Mouse (Mus musculus): ENCODE data around the gene Nadsyn1. TPM values are rescaled to one million over a fixed set of nuclear protein-coding genes. Genes with fewer than 3 reads are reported as not detected.

The Nadsyn1 gene
- total RNA-seq (2017), result 8.3 and 13.6 TPM in 2 replicates

DNA sequence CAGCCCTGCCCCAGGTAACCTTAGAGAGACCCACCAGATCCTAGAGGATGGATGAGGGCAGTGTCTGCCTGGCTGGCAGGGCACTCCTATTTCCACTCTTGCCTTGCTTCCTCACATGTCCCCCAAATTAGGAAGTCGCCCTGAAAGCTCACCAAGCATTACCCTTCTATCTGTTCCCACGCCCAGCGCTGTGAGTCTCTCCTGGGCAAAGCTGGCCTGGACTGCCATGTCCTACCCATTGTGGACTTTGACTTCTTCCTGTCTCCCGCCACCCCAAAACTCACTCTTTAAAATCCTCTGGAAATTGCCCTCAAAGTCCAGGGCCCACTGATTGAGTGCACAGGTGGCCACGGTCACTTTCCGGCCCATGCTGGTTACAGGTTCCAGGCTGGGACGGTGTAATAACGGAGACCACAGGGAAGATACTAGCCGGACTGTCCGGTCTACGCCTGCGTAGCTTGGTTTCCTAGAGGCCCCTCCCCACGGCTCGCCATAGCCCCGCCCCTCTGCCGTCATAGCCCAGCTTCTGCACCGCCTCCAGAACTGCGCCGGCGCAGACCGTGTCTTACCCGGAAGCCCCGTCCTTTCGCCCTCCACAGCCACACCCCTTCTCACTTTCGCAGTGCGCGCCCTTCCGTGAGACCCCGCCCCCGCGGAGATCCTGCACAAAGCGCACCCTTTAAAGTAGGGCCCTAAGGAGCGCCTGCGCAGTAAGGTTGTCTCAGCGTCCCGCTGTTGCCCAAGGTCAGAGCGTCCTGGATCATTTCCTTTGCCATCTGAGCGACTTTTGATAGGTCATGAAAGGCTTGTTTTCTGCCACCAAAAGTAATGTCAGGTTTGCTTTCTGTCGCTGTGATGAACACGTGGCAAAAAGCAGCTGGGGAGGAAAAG lies at the start of gene Nadsyn1, which contains the start of gene Dhcr7:
TSS of gene Nadsyn1 (minus strand) at position 475 of the 891 bp plus-strand sequence.
TSS of gene Dhcr7 (plus strand) at position 771 of the 891 bp plus-strand sequence.
- ATAC-seq (replicated peaks; ENCODE audit: low read depth, poor library complexity, severe bottlenecking), result peak; percentile 99

DNA sequence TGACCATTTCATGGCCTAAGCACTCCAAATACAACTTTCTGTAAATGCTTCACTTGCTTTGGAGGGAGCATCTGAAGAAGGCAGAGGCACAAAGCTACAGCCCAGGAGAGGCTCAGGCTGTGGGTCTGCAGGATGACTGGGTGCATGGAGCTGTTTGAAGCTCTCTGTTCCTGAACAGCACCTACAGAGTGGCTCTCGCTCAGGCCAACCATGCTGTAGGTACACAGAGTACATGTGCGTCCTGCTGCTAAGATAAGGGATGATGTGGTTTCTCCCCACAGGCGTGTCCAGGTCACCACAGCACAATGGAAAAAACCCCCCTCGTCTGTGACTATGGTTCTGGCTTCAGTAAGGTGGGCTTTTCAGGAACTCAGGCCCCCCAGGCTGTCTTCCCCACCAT lies 46.2 kb upstream of the Nadsyn1 start:
- ATAC-seq (replicated peaks; ENCODE audit: low read depth, poor library complexity, severe bottlenecking), result peak; percentile 52; the same call in 1 of the 2 replicates

DNA sequence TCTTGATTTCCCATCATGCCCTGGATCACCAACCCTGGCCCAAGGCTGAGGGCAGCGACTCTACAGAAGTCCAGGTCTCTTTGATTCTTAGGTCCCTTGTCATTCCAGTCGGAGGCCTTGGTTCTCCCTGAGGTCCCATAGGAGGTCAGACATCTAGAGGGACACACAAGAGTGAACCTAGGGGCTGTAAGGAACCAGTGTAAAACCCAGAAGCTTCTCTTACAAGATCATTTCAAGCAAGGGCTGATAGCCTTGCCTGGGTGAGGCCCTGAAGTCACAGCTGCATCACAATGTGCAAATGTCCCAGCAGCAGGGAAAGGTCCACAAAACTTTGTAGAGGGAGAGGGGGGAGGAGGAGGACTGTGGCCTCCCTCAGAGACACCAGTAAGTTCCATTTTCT lies 43.9 kb upstream of the Nadsyn1 start, which contains the start of gene Gm498:
TSS of gene Gm498 (plus strand) at position 301 of the 400 bp plus-strand sequence.
- no peak for ATAC-seq (replicated peaks; ENCODE audit: low read depth, poor library complexity, severe bottlenecking)

DNA sequence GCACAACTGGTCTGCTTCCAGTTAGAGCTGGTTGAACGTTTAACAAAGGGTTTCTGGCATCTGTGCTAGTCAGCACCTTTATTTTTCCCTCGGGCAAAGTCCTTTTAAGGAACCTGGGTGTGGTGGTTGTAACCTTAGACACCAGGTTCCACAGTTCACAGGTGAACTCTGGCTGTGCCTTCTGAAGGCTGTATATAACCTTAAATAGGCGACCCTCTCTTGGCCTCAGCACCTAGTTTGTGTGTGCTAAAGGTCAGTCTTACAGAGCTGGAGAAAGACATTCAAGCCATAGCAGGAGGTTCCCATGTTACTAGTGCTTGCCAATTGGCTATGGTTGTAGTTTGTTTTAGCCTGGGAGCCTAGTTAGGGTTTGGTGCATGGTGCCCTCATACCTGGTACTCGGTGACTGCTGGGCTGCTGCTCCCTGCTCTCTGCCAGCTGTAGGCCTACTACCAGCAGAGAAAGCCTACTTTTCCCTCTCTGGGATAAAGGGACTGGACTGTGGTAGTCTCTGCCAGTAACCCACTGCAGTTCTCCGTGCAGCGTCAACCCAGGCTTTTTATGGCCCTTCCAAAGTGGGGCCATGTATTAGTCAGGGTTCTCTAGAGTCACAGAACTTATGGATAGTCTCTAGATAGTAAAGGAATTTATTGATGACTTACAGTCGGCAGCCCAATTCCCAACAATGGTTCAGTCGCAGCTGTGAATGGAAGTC lies 26.3 kb upstream of the Nadsyn1 start:
- no peak for ATAC-seq (replicated peaks; ENCODE audit: low read depth, poor library complexity, severe bottlenecking)

DNA sequence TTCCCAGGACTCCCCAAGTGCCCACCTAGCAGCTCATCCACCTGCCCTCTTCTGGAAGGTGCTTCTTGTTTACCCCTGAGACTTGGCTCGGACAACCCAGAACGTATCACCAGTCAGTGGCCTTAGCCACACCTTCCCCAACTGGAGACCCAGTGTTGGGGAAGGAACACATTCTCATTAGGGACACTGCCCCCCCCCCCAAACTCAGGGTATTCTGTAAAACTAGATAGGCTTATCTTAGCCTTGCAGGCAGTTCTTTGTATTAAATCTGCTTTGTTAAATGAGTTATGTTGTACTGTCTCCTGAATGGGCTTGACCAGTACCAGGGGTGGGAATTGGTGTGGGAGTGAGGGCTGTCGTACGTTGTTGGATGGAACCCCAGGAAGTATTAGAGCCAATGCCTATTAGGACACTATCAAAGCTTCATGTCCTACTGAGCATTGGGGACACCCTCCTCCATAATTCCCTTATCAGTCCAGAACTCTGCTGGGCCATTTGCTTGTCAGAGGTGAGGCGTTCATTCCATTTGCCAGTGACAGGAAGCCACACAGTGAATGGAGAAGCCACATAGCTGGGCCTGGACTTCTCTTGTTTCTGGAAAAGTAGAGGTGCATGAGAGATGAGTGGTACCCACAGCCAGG lies 25.6 kb upstream of the Nadsyn1 start:
- peak; percentile 52 for ATAC-seq (replicated peaks; ENCODE audit: low read depth, poor library complexity, severe bottlenecking)

DNA sequence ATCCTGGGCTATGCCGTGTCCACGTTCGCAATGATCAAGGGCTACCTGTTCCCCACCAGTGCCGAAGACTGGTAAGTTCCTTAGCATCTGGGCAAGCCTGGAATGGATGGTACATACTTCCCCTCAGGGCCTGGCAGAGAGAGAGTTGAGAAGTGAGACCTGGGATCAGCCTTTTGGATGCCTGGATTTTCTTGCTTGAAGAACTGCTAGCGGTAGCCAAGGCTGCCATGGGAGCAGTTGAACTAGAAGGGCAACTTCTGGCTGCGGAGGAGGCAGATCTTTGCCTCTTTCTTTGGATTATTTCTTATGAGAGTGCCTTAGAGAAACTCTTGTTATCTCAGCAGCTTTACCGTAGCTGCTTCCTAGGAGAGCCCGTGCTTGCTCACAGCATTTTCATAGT lies 18.7 kb upstream of the Nadsyn1 start:
- ATAC-seq (replicated peaks; ENCODE audit: low read depth, poor library complexity, severe bottlenecking), result no peak

DNA sequence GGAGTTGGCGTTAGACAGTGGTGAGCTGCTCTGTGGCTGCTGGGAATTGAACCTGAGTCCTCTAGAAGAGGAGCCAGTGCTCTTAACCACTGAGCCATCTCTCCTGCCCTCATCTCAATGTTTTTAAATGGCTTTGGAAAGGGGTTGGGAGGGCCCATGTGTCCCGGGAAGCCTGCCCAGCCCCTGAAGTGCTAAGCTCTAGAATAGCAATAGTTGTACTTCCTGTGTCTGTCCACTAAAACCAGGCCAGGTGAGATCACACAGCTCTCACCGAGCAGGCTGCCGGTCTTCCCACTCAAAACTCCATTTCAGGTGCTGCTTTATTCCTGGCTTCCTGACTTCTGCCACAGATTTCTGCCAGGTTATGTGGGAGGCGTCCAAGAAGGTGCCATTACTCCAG lies 17.5 kb upstream of the Nadsyn1 start:
- ATAC-seq (replicated peaks; ENCODE audit: low read depth, poor library complexity, severe bottlenecking), result no peak

DNA sequence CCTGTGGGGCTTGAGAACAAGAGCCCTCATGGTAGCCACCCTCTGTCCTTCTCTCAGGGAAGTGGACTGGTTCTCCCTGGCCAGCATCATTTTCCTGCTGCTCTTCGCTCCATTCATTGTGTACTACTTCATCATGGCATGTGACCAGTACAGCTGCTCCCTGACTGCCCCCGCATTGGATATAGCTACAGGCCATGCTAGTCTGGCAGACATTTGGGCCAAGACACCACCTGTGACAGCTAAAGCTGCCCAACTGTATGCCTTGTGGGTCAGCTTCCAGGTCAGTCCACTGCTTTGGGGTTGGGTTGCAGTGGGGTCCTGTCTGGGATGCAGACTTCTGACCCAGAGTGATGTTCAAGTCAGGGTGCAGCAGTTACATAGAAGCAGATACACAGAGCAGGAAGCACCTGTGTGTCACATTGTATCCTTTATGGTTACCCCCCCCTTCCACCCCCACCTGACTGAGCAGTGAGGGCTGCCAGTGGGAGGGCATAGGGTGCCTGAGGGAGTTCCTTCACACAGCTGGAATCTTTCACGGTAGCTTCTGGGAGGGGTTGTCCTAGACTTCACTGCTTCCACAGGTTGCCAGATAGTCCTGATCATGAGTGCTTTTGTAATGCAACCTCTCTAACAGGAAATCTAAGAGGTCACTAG lies 15.2 kb upstream of the Nadsyn1 start:
- ATAC-seq (replicated peaks; ENCODE audit: low read depth, poor library complexity, severe bottlenecking), result no peak

DNA sequence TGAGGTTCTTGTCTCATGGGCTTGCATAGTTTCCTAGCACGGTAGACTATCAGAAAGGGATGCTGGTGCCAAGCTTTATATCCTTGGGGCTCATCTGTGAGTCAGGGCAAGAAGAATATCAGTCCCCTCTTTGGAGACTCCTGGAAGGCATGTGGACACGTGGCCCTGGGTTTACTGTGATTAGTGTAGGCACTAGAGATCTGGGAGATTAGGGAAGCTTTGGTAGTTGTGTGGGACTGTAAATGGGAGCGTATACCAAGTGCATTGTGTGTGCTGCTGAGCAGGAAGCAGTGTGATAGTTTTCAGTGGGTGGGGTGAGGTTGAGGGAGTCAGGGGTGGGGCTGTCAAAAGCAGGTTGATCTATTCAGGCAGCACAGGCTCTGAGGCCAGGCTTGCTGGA lies 12.3 kb upstream of the Nadsyn1 start:
- no peak for ATAC-seq (replicated peaks; ENCODE audit: low read depth, poor library complexity, severe bottlenecking)

DNA sequence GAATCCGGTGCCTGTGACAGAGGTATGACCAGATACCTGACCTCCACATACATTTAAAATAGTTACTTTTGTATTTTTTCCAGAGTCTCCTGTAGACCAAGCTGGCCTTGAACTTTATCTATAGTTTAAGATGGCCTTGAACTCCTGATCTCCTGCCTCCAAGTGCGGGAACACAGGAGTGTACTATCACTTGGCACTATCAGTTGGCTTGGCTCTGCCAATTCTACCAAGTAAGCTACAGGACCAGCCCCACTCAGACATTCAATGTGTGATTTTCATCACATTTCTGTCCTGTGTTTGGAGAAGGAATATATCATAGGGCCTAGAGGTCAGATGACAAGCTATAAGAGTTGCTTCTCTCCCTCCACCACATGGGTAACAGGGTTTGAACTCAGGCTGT lies 11.7 kb upstream of the Nadsyn1 start:
- no peak for ATAC-seq (replicated peaks; ENCODE audit: low read depth, poor library complexity, severe bottlenecking)

DNA sequence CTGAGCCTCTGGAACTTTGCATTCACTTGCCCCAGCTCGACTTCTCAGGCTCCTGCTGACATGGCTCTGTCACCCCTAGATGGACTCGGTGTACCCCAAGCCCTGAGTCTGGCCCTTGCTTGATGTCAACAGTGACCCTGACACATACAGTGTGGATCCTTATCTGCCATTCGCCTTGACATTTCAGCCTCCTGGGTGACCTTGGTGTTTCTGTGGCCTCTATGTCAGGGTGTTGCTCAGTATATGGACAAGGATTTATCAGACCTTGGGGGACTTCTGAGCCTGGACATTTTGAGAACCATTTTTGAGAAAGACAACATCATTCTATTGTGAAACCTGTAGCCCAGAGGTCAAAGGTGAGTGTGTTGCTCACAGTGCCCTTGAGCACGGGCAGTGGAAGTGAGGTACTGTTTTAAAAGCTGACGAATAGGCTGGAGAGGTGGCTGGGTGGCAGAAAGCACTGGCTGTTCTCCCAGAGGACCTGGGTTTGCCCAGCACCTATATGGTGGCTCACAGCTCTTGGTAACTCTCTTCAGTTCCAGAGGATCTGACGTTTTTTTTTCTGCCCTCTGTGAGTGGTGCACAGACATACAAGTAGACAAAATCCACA lies 11.0 kb upstream of the Nadsyn1 start:
- no peak for ATAC-seq (replicated peaks; ENCODE audit: low read depth, poor library complexity, severe bottlenecking)

DNA sequence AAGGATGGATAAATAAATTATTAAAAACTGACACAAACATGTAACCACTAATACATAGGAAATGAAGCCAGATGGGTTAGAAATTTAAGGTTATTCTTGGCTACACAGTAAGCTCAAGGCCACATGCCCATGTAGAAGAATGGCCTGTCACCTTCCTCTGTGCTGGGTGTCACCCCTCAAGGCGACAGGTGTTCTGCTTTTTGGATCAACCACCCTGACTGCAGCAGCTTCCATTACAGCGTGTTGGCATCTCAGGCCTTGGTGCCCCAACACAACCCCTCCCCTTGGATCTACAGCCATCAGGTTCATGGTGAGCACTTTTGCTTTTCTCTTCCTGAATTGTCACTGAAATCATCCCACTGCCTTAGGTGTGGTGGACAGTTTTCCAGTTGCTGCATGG lies 10.0 kb upstream of the Nadsyn1 start:
- ATAC-seq (replicated peaks; ENCODE audit: low read depth, poor library complexity, severe bottlenecking), result no peak

DNA sequence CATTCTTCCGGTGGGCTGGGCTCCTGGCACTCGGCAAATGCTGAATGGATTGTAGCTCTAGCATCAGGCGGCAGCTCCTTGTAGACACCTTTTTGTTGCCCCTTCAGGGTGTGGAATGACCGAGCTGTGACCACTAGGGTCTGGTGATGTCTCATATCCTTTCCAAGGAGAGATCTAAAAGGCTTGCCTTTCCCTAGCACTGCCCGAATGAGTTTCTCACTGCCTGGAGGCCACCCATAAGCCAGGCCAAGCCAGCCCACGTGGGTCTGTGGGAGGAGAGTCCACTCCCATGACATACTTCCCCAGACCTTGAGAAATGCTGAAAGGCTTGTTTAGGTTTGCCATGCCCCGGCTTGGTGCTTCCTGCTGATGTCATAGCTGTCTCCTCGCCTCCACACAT lies 9.5 kb upstream of the Nadsyn1 start:
- no peak for ATAC-seq (replicated peaks; ENCODE audit: low read depth, poor library complexity, severe bottlenecking)

DNA sequence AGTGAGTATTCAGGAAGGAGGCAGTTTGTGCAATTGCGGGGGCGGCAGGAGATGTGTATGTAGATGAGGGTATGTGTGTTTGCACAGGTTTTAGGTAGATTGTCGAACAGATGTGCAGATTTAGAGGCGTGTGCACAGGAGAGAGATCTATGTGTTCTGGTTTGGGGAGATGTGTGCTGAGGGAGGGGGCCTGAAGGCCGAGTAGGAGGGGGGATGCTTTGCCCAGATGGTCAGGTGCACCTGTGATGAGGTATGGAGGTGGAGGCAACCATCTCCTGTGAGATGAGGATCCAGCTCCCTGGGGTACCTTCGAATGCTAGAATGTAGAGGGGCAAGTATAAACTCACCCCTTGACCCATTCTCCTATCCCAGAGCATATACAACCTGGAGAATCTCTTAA lies 7.8 kb upstream of the Nadsyn1 start:
- ATAC-seq (replicated peaks; ENCODE audit: low read depth, poor library complexity, severe bottlenecking), result no peak

DNA sequence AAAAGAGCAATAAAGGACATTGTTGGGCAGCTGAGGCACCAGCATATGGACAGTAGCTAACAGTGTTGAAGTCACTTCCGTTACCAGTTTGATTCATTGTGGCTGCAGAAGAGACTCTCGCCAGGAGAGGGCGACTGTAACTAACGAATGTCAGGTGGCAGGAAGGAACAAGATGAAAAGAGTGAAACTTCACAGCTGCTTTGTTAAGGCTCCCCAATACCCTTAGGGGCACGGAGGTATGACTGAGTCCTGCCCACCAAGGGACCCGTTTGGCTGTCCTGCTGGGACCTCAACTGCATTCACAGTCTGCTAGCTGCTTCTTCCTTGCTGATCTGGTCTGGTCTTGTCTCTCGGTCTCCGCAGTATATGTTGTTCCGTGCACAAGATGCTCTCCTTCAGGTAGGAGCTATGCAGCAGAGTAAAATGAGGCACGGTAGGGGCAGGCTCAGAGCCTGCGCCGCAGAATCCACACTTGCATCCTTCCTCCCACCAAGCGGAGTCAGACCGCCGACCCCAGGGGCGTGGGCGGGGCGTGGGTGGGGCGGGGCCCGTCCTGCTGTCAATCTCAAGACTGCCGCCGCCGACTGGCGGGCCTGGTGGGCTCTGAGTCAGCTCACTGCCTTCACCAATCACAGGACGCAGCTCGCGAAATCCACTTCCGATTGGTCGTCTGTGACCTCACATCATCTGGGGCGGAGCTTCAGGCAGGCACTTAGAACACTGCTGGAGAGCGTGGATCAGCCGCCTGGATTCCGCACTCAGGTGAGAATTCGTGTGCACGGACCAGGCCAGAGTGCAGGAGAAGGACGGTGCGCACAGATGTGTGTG lies 7.1 kb upstream of the Nadsyn1 start:
- peak; percentile 96 for ATAC-seq (replicated peaks; ENCODE audit: low read depth, poor library complexity, severe bottlenecking)

DNA sequence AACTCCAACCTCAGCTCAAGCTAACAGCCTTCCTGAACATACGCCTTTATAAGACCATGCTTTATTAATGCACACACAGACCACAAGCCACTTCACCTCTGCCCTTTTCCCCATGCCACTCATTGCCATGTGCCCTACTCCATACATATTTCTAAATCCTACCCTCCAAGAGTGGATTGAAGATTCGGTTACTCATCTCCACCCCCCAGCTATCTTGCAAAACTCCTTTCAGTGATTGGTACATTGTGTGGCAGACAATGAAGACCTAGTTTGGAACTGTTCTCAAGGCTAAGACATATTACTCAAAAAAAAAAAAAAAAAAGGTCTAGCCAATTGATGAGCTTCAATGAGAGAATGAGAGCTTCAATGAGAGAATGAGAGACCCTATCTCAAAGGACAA lies 4.3 kb upstream of the Nadsyn1 start:
- ATAC-seq (replicated peaks; ENCODE audit: low read depth, poor library complexity, severe bottlenecking), result no peak

DNA sequence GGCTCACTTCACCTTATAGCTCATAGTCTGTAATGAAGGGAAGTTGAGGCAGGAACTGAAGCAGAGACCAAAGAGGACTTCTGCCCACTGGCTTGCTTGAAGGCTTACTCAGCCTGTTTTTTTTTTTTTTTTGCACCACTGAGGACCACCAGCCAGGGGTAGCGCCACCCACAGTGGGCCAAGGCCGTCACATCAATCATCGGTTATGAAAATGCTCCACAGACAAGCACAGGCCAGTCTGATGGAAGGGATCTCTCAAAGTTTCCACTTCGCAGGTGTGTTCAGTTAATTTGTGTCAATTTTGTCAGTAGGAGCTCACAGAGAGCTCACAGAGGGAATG lies 587 bp upstream of the Nadsyn1 start:
- ATAC-seq (replicated peaks; ENCODE audit: low read depth, poor library complexity, severe bottlenecking), result no peak; the same call in 1 of the 2 replicates

DNA sequence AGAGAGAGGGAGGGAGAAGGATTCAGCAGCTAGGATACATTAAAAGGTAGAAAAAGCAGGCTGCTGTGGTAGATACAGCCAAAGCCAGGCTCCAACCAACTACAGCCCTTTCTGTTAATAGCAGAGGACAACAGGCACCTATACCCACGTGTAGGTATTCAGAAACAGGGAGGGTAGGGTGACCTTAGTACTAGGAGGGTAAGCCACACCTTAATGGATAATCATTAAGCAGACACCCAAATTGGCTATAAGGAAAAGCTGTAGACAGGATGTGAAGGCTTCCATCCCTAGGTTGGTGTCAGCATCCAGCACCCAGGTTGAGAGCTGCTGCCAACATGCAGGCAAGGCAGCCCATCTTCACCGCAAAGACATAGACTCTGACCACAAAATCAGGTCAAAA lies 1.4 kb downstream of the Nadsyn1 start:
- ATAC-seq (replicated peaks; ENCODE audit: low read depth, poor library complexity, severe bottlenecking), result no peak

DNA sequence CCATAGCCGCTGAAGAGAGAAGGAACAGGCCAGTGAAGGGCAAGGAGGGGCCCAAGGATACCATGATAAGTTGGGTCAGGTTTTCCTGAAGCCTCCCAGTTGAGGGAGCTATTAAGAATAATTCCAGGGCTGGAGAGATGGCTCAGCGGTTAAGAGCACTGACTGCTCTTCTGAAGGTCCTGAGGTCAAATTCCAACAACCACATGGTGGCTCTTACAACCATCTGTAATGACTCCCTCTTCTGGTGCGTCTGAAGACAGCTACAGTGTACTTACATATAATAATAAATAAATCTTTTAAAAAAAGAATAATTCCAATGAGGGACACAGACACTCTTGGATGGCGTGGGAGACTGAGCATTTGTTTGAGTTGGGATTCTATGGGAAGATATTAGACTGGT lies 3.4 kb downstream of the Nadsyn1 start:
- ATAC-seq (replicated peaks; ENCODE audit: low read depth, poor library complexity, severe bottlenecking), result no peak
